Mouse (Mus musculus) forebrain, embryonic 12.5 days (tissue): ENCODE results near the gene Dennd1b. TPM values are rescaled to one million over a fixed set of nuclear protein-coding genes. Genes with fewer than 3 reads are reported as not detected.

ENCODE experiments used
- ATAC-seq: fragments of 200-750 bp; cut with Nextera tagmentation; 2 replicates; pipeline ENCODE4 v1.8.0; 2017; ENCODE audit warnings: moderate TSS enrichment; ENCODE audit not compliant: low FRiP score
- H3K27ac ChIP-seq: fragments of 300-500 bp; sonication (generic); 2 replicates; pipeline ENCODE4 v1.5.1; 2016; ENCODE audit warnings: mild to moderate bottlenecking
- H3K27me3 ChIP-seq: fragments of 300-500 bp; sonication (generic); 2 replicates; pipeline ENCODE4 v1.6.1; 2016; ENCODE audit warnings: mild to moderate bottlenecking
- H3K36me3 ChIP-seq: fragments of 300-500 bp; sonication (generic); replicated peaks from 2 replicates; pipeline ENCODE4 v1.6.1; 2016; ENCODE audit warnings: mild to moderate bottlenecking
- H3K4me1 ChIP-seq: fragments of 300-500 bp; sonication (generic); 2 replicates; pipeline ENCODE4 v1.6.1; 2016
- H3K4me2 ChIP-seq: fragments of 300-500 bp; sonication (generic); 2 replicates; pipeline ENCODE4 v1.6.1; 2016; ENCODE audit warnings: mild to moderate bottlenecking, moderate library complexity
- H3K4me3 ChIP-seq: fragments of 300-500 bp; sonication (generic); replicated peaks from 2 replicates; pipeline ENCODE4 v1.5.1; 2016; ENCODE audit warnings: mild to moderate bottlenecking
- H3K9ac ChIP-seq: fragments of 300-500 bp; sonication (generic); 2 replicates; pipeline ENCODE4 v1.6.1; 2016; ENCODE audit warnings: mild to moderate bottlenecking
- H3K9me3 ChIP-seq: fragments of 300-500 bp; sonication (generic); 2 replicates; pipeline ENCODE4 v1.6.1; 2016
- WGBS: fragments of 180-500 bp; shearing (Covaris S2); methylation state at CpG from one replicate; pipeline ENCODE4 v1.1.7; 2016; 5-methylcytosine and 5-hydroxymethylcytosine counted together
- polyA plus RNA-seq: library from polyadenylated mRNA; unstranded; fragments of >200 nt; fragmentation: Nextera tagmentation; extraction: Ambion mirVana; gene quantifications from 2 replicates; pipeline ENCODE4 v1.2.1, GENCODE M21; 2016

Gene Dennd1b
- polyA plus RNA-seq, 1 experiment from 2014 or later: 14.5 TPM

- no peaks in the 10 kb centered on the region; the same call in 1 of the 2 replicates for H3K4me1 ChIP-seq
- H3K4me3 ChIP-seq: no peak overlapping the region
- no peak overlapping the region for H3K4me2 ChIP-seq
- no peaks in the 10 kb centered on the region for H3K9me3 ChIP-seq
- 71% methylated on average over 6 of the region's 6 CpGs for WGBS
- no peak overlapping the region for H3K27ac ChIP-seq
- H3K27me3 ChIP-seq: no peaks in the 10 kb centered on the region
- no peak overlapping the region for H3K9ac ChIP-seq
- H3K36me3 ChIP-seq: no peaks in the 10 kb centered on the region
- ATAC-seq: no peak
Measured at GRCm38 (mm10) chr1:138939579-138940139, 23.6 kb upstream of the Dennd1b start.

- no peaks in the 10 kb centered on the region for H3K36me3 ChIP-seq
- 91% methylated on average over 8 of the region's 8 CpGs for WGBS
- no peak overlapping the region for H3K27ac ChIP-seq
- no peak for ATAC-seq
- H3K9me3 ChIP-seq: no peaks in the 10 kb centered on the region
- H3K9ac ChIP-seq: no peak overlapping the region
- H3K4me1 ChIP-seq: no peaks in the 10 kb centered on the region; the same call in 1 of the 2 replicates
- H3K27me3 ChIP-seq: no peaks in the 10 kb centered on the region
- H3K4me2 ChIP-seq: no peak overlapping the region
- no peak overlapping the region for H3K4me3 ChIP-seq
Measured at GRCm38 (mm10) chr1:138940407-138940806, 22.8 kb upstream of the Dennd1b start.

GRCm38 (mm10) chr1:138952173-138952572 is 11.1 kb upstream of the Dennd1b start:
- H3K27me3 ChIP-seq: no peaks in the 10 kb centered on the region
- no peak overlapping the region for H3K9ac ChIP-seq
- H3K4me2 ChIP-seq: no peak overlapping the region
- ATAC-seq: no peak
- no peak overlapping the region for H3K4me3 ChIP-seq
- no peaks in the 10 kb centered on the region for H3K36me3 ChIP-seq
- H3K4me1 ChIP-seq: no peaks in the 10 kb centered on the region
- no peaks in the 10 kb centered on the region for H3K9me3 ChIP-seq
- H3K27ac ChIP-seq: no peak overlapping the region

- Histone ChIP-seq H3K9me3 (no peaks in the 10 kb centered on the region), H3K9ac (no peak overlapping the region), H3K4me3 (no peak overlapping the region), H3K27ac (no peak overlapping the region), H3K4me2 (no peak overlapping the region), H3K27me3 (no peaks in the 10 kb centered on the region), H3K4me1 (no peaks in the 10 kb centered on the region), H3K36me3 (no peaks in the 10 kb centered on the region)
- WGBS: 87% methylated on average over 5 of the region's 5 CpGs
- ATAC-seq: no peak
Measured at GRCm38 (mm10) chr1:138954978-138955377, 8.3 kb upstream of the Dennd1b start.

GRCm38 (mm10) chr1:138955455-138955854 is 7.8 kb upstream of the Dennd1b start:
- Histone ChIP-seq H3K9me3 (no peaks in the 10 kb centered on the region), H3K4me2 (no peak overlapping the region), H3K36me3 (no peaks in the 10 kb centered on the region), H3K27me3 (no peaks in the 10 kb centered on the region), H3K4me3 (no peak overlapping the region), H3K4me1 (no peaks in the 10 kb centered on the region), H3K9ac (no peak overlapping the region), H3K27ac (no peak overlapping the region)
- ATAC-seq: no peak
- WGBS: 89% methylated on average over 4 of the region's 4 CpGs

GRCm38 (mm10) chr1:138956511-138956910 is 6.7 kb upstream of the Dennd1b start:
- 0 out of 2 replicates have a peak, but pooled peaks cover 3% of the 10 kb centered on the region for H3K27me3 ChIP-seq
- H3K4me2 ChIP-seq: no peak overlapping the region
- no peak for ATAC-seq
- no peak overlapping the region for H3K27ac ChIP-seq
- no peak overlapping the region for H3K4me3 ChIP-seq
- no peaks in the 10 kb centered on the region for H3K9me3 ChIP-seq
- H3K36me3 ChIP-seq: no peaks in the 10 kb centered on the region
- H3K9ac ChIP-seq: no peak overlapping the region
- H3K4me1 ChIP-seq: no peaks in the 10 kb centered on the region

- no peak overlapping the region for H3K4me2 ChIP-seq
- ATAC-seq: 0 out of 2 replicates have a peak, but pooled peaks have one; percentile 33
- 0 out of 2 replicates have a peak, but pooled peaks cover 3% of the 10 kb centered on the region for H3K27me3 ChIP-seq
- no peaks in the 10 kb centered on the region for H3K36me3 ChIP-seq
- 36% methylated on average over 4 of the region's 4 CpGs for WGBS
- no peak overlapping the region for H3K4me3 ChIP-seq
- no peaks in the 10 kb centered on the region for H3K9me3 ChIP-seq
- no peaks in the 10 kb centered on the region for H3K4me1 ChIP-seq
- H3K27ac ChIP-seq: no peak overlapping the region
- H3K9ac ChIP-seq: no peak overlapping the region
Measured at GRCm38 (mm10) chr1:138957111-138957510, 6.1 kb upstream of the Dennd1b start.

GRCm38 (mm10) chr1:138958863-138959262 is 4.4 kb upstream of the Dennd1b start:
- no peak for ATAC-seq
- H3K4me3 ChIP-seq: no peak overlapping the region
- H3K9ac ChIP-seq: no peak overlapping the region
- H3K36me3 ChIP-seq: no peaks in the 10 kb centered on the region
- no peak overlapping the region for H3K4me2 ChIP-seq
- 0 out of 2 replicates have a peak, but pooled peaks cover 6% of the 10 kb centered on the region for H3K4me1 ChIP-seq
- 51% methylated on average over 3 of the region's 3 CpGs for WGBS
- H3K27me3 ChIP-seq: 0 out of 2 replicates have a peak, but pooled peaks cover 3% of the 10 kb centered on the region
- no peak overlapping the region for H3K27ac ChIP-seq
- H3K9me3 ChIP-seq: no peaks in the 10 kb centered on the region

GRCm38 (mm10) chr1:138959903-138960483 is 3.2 kb upstream of the Dennd1b start:
- Histone ChIP-seq H3K4me1 (0 out of 2 replicates have a peak, but pooled peaks cover 6% of the 10 kb centered on the region), H3K27ac (no peak overlapping the region), H3K27me3 (0 out of 2 replicates have a peak, but pooled peaks cover 3% of the 10 kb centered on the region), H3K4me3 (no peak overlapping the region), H3K9ac (no peak overlapping the region), H3K9me3 (no peaks in the 10 kb centered on the region), H3K4me2 (no peak overlapping the region), H3K36me3 (no peaks in the 10 kb centered on the region)
- no peak for ATAC-seq
- 71% methylated on average over 4 of the region's 4 CpGs for WGBS

- ATAC-seq: 0 out of 2 replicates have a peak, but pooled peaks have one; percentile 1
- Histone ChIP-seq H3K27ac (peak overlapping the region; percentile 89; the same call in 1 of the 2 replicates), H3K9me3 (no peaks in the 10 kb centered on the region), H3K27me3 (0 out of 2 replicates have a peak, but pooled peaks cover 3% of the 10 kb centered on the region), H3K4me3 (peak overlapping the region; percentile 87), H3K36me3 (no peaks in the 10 kb centered on the region; the same call in 1 of the 2 replicates), H3K4me1 (0 out of 2 replicates have a peak, but pooled peaks cover 6% of the 10 kb centered on the region), H3K4me2 (peak overlapping the region; percentile 71), H3K9ac (peak overlapping the region; percentile 93)
- WGBS: 59% methylated on average over 9 of the region's 9 CpGs
Measured at GRCm38 (mm10) chr1:138962266-138963101, 751 bp upstream of the Dennd1b start.

GRCm38 (mm10) chr1:138963868-138964458 is 728 bp downstream of the Dennd1b start:
- H3K9ac ChIP-seq: peak overlapping the region; percentile 93
- peak overlapping the region; percentile 71 for H3K4me2 ChIP-seq
- H3K9me3 ChIP-seq: no peaks in the 10 kb centered on the region
- H3K4me3 ChIP-seq: peak overlapping the region; percentile 87
- H3K36me3 ChIP-seq: no peaks in the 10 kb centered on the region; the same call in 1 of the 2 replicates
- 0 out of 2 replicates have a peak, but pooled peaks cover 6% of the 10 kb centered on the region for H3K4me1 ChIP-seq
- 0 out of 2 replicates have a peak, but pooled peaks cover 3% of the 10 kb centered on the region for H3K27me3 ChIP-seq
- 1% methylated on average over 44 of the region's 50 CpGs for WGBS
- ATAC-seq: peak; percentile 89
- peak overlapping the region; percentile 89 for H3K27ac ChIP-seq

GRCm38 (mm10) chr1:138965069-138965468 is 1.8 kb downstream of the Dennd1b start:
- Histone ChIP-seq H3K4me3 (no peak overlapping the region), H3K9ac (no peak overlapping the region), H3K9me3 (no peaks in the 10 kb centered on the region), H3K4me2 (peak overlapping the region; percentile 32; the same call in 1 of the 2 replicates), H3K27me3 (0 out of 2 replicates have a peak, but pooled peaks cover 3% of the 10 kb centered on the region), H3K36me3 (no peaks in the 10 kb centered on the region; the same call in 1 of the 2 replicates), H3K27ac (no peak overlapping the region), H3K4me1 (0 out of 2 replicates have a peak, but pooled peaks cover 6% of the 10 kb centered on the region)
- ATAC-seq: no peak
